Mouse (Mus musculus): Measurements from ENCODE around the gene Dlg2. TPM values are rescaled to one million over a fixed set of nuclear protein-coding genes. Genes with fewer than 3 reads are reported as not detected.
A peak's percentile ranks its signal among the peaks of the same experiment; 100 is the strongest.

Dlg2 gene
- total RNA-seq, 1 experiment from 2014 or later: 71.9 TPM

GRCm38 (mm10) chr7:92189149-92189548 is 1712.7 kb downstream of the Dlg2 start:
- no peak for DNase-seq

- no peak for DNase-seq
Observed at GRCm38 (mm10) chr7:92196004-92196403, 1719.5 kb downstream of the Dlg2 start.

GRCm38 (mm10) chr7:92197621-92198020 is 1721.1 kb downstream of the Dlg2 start:
- no peak for DNase-seq

- DNase-seq: no peak
Observed at GRCm38 (mm10) chr7:92199131-92199530, 1722.7 kb downstream of the Dlg2 start.

GRCm38 (mm10) chr7:92210701-92211100 is 1734.2 kb downstream of the Dlg2 start:
- DNase-seq: no peak

GRCm38 (mm10) chr7:92213751-92214150 is 1737.3 kb downstream of the Dlg2 start:
- no peak for DNase-seq

- no peak for DNase-seq
Observed at GRCm38 (mm10) chr7:92218171-92218570, 1741.7 kb downstream of the Dlg2 start.

GRCm38 (mm10) chr7:92220619-92221018 is 1744.1 kb downstream of the Dlg2 start:
- DNase-seq: no peak

GRCm38 (mm10) chr7:92234476-92235202 is 1758.2 kb downstream of the Dlg2 start:
- no peak for DNase-seq

GRCm38 (mm10) chr7:92235541-92236031 is 1759.1 kb downstream of the Dlg2 start:
- no peak for DNase-seq

GRCm38 (mm10) chr7:92240908-92241307 is 1764.4 kb downstream of the Dlg2 start:
- no peak for DNase-seq

- DNase-seq: no peak
Observed at GRCm38 (mm10) chr7:92247594-92247993, 1771.1 kb downstream of the Dlg2 start.

GRCm38 (mm10) chr7:92248619-92249018 is 1772.1 kb downstream of the Dlg2 start:
- no peak for DNase-seq

GRCm38 (mm10) chr7:92258148-92258547 is 1781.7 kb downstream of the Dlg2 start:
- DNase-seq: no peak

GRCm38 (mm10) chr7:92258701-92259100 is 1782.2 kb downstream of the Dlg2 start:
- peak; percentile 59 for DNase-seq

- no peak for DNase-seq
Observed at GRCm38 (mm10) chr7:92264325-92264724, 1787.9 kb downstream of the Dlg2 start.

- DNase-seq: no peak
Observed at GRCm38 (mm10) chr7:92264964-92265363, 1788.5 kb downstream of the Dlg2 start.

GRCm38 (mm10) chr7:92275353-92275752 is 1798.9 kb downstream of the Dlg2 start:
- DNase-seq: no peak

GRCm38 (mm10) chr7:92277629-92278028 is 1801.2 kb downstream of the Dlg2 start:
- no peak for DNase-seq

- no peak for DNase-seq
Observed at GRCm38 (mm10) chr7:92280925-92281324, 1804.5 kb downstream of the Dlg2 start.

GRCm38 (mm10) chr7:92287058-92287457 is 1810.6 kb downstream of the Dlg2 start:
- no peak for DNase-seq

GRCm38 (mm10) chr7:92288814-92289213 is 1812.3 kb downstream of the Dlg2 start:
- no peak for DNase-seq

GRCm38 (mm10) chr7:92292918-92293518 is 1816.5 kb downstream of the Dlg2 start:
- DNase-seq: no peak

GRCm38 (mm10) chr7:92301046-92301445 is 1824.6 kb downstream of the Dlg2 start:
- no peak for DNase-seq

Measured in adrenal gland, postnatal 14 days (tissue).